Mouse (Mus musculus) stomach, adult 2 months (tissue): Measurements from ENCODE around the gene Olfr1012. TPM values are rescaled to one million over a fixed set of nuclear protein-coding genes. Genes with fewer than 3 reads are reported as not detected.

Experiments used
- polyA plus RNA-seq: library from polyadenylated mRNA; depleted of rRNA; stranded (reverse); fragments of >200 nt; gene quantifications from 2 replicates; pipeline ENCODE4 v1.2.3, GENCODE M21; 2012; rRNA removed

The Olfr1012 gene
- not detected in 2 replicates for polyA plus RNA-seq

DNA sequence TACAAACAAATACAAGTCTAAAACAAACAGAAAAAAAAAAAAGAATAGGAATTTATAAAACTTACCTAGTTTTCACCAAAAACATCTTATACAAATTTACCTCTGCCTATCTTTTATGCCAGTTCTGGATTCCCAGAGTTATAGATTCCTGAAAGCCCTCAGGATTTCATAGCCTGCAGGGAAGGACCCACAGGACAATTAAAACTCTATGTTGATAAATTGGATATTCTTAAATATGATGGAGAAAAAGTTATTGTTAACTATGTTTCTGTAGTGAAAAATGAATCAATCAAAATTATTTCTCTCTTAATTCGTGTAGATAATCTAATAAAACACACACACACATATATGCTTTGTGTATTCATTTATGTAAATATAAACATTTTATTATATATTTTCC, at the start of gene Olfr1012:
Gene Olfr1012, minus strand, starts transcription at position 101 of the 400 bp plus-strand sequence.

GRCm38 (mm10) chr2:85802444-85802843, 39.9 kb upstream of the Olfr1012 start, which contains the start of gene Olfr1016:
TSS of gene Olfr1016 (minus strand) at chr2:85802544.

DNA sequence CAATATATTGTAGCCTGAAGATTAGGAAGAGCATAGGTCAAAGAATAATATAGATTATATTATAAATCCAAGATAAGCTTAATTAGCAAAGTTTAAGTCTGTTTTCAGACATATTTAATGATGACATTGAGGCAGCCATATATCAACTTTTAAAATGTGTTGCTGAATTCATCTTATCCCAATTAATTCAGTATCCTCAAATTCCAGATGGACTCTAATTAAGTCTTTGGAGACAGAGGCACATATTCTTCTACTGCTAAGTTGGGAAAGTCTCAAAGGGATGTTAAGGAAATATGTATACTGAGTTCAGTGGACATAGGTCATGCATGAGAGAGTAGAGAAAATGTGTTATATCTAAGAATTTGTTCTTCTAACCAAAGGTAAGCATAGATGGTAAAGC, 19.2 kb upstream of the Olfr1012 start, which contains the start of gene Olfr1015:
Gene Olfr1015, plus strand, starts transcription at position 301 of the 400 bp plus-strand sequence.

DNA sequence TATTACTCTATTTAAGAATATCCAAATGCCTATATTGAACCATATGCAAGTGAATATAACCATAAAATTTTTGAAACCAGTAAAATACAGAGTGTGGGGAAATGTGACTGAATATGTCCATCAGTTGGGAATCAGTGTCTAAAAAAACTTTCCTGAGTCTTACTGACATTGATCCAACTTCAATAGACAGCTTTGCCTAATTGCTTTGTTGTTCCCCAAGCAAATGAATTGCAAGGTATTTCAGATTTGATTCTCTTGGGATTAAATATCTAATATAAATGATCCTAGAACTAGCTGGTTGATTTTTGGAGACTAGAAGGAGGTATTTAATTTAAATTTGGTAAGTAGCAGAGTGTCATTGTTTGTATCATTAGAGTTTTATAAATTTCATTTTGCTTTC, 9.8 kb upstream of the Olfr1012 start, which contains the start of gene Olfr1014:
Gene Olfr1014, plus strand, starts transcription at position 301 of the 400 bp plus-strand sequence.

DNA sequence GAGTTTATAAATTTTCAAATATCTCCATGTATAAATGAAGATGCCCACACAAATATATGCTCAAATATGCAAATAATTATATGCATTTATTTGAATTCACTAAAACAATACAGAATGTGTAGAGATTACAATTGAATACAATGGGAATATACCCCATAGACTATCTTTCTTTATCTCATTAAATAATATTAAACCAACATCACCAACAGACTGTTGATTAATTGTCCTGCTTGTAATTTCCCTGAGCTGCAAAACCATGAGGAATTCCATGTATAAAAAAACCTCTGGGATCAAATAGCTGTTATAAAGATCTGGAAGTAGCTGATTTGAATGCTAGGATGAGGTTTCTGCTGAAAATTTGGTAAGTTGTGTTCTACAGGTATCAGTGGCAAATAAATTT, 4.2 kb upstream of the Olfr1012 start, which contains the start of gene Olfr1013:
Gene Olfr1013, plus strand, starts transcription at position 301 of the 400 bp plus-strand sequence.

GRCm38 (mm10) chr2:85715119-85715518, 47.4 kb downstream of the Olfr1012 start, which contains the start of gene Olfr1009:
TSS of gene Olfr1009 (plus strand) at chr2:85715419.

Other genes with a start within 250 kb of the Olfr1012 start
- gene 4833423E24Rik, start 243.7 kb downstream of the Olfr1012 start, polyA plus RNA-seq: 2.0 and 2.9 TPM in 2 replicates
- gene Olfr996, start 183.6 kb downstream of the Olfr1012 start, polyA plus RNA-seq: not detected in 2 replicates
- gene Olfr998, start 173.8 kb downstream of the Olfr1012 start, polyA plus RNA-seq: not detected in 2 replicates
- gene Olfr1000, start 150.9 kb downstream of the Olfr1012 start, polyA plus RNA-seq: not detected in 2 replicates
- gene Olfr1002, start 112.1 kb downstream of the Olfr1012 start, polyA plus RNA-seq: not detected in 2 replicates
- gene Olfr154, start 98.3 kb downstream of the Olfr1012 start, polyA plus RNA-seq: not detected in 2 replicates
- not detected in 2 replicates for gene Olfr1006, start 84.0 kb downstream of the Olfr1012 start, polyA plus RNA-seq
- gene Olfr1008, start 73.3 kb downstream of the Olfr1012 start, polyA plus RNA-seq: not detected in 2 replicates
- not detected in 2 replicates for gene Olfr1009, start 47.3 kb downstream of the Olfr1012 start, polyA plus RNA-seq
- gene Olfr1013, start 4.3 kb upstream of the Olfr1012 start, polyA plus RNA-seq: not detected in 2 replicates
- gene Olfr1014, start 9.9 kb upstream of the Olfr1012 start, polyA plus RNA-seq: not detected in 2 replicates
- not detected in 2 replicates for gene Olfr1015, start 19.3 kb upstream of the Olfr1012 start, polyA plus RNA-seq
- not detected in 2 replicates for gene Olfr1016, start 39.8 kb upstream of the Olfr1012 start, polyA plus RNA-seq
- not detected in 2 replicates for gene Olfr1018, start 55.7 kb upstream of the Olfr1012 start, polyA plus RNA-seq
- gene Olfr1019, start 82.7 kb upstream of the Olfr1012 start, polyA plus RNA-seq: not detected in 2 replicates
- gene Olfr1020, start 84.3 kb upstream of the Olfr1012 start, polyA plus RNA-seq: not detected in 2 replicates
- gene Olfr1022, start 105.8 kb upstream of the Olfr1012 start, polyA plus RNA-seq: not detected in 2 replicates
- not detected in 2 replicates for gene Olfr1023, start 122.9 kb upstream of the Olfr1012 start, polyA plus RNA-seq
- gene Olfr1024, start 142.3 kb upstream of the Olfr1012 start, polyA plus RNA-seq: not detected in 2 replicates
- not detected in 2 replicates for gene Olfr1025-ps1, start 152.4 kb upstream of the Olfr1012 start, polyA plus RNA-seq
- not detected in 2 replicates for gene Olfr1026, start 158.8 kb upstream of the Olfr1012 start, polyA plus RNA-seq
- not detected in 2 replicates for gene Olfr1028, start 187.7 kb upstream of the Olfr1012 start, polyA plus RNA-seq
- gene Olfr1029, start 211.1 kb upstream of the Olfr1012 start, polyA plus RNA-seq: not detected in 2 replicates
- not detected in 2 replicates for gene Olfr1030, start 216.5 kb upstream of the Olfr1012 start, polyA plus RNA-seq
- gene Olfr1031, start 227.5 kb upstream of the Olfr1012 start, polyA plus RNA-seq: not detected in 2 replicates
- not detected in 2 replicates for gene Olfr1032, start 242.8 kb upstream of the Olfr1012 start, polyA plus RNA-seq